Mouse (Mus musculus) CH12.LX (cell line): Measurements from ENCODE around the gene Nrros.

ENCODE experiments used
- CTCF ChIP-seq, 2 experiments: IDR thresholded peaks in 1 of 2; conservative IDR thresholded peaks in 1 of 2; 2 replicates each; pipeline ENCODE4 v1.5.1; 2011 to 2012; ENCODE audit warnings: low read depth in 2 of 2, low read length in 2 of 2, improper control_type of control experiment in 1 of 2, inconsistent platforms in 1 of 2, mild to moderate bottlenecking in 1 of 2, moderate library complexity in 1 of 2
- NRF1 ChIP-seq: IDR thresholded peaks from 2 replicates; pipeline ENCODE4 v1.6.1; 2014; ENCODE audit warnings: low read depth, mild to moderate bottlenecking, inconsistent platforms, low read length, improper control_type of control experiment, moderate library complexity
- POLR2AphosphoS2 ChIP-seq: IDR thresholded peaks from 2 replicates; pipeline ENCODE4 v1.6.1; 2011; ENCODE audit warnings: low read depth, low read length, improper control_type of control experiment

DNA sequence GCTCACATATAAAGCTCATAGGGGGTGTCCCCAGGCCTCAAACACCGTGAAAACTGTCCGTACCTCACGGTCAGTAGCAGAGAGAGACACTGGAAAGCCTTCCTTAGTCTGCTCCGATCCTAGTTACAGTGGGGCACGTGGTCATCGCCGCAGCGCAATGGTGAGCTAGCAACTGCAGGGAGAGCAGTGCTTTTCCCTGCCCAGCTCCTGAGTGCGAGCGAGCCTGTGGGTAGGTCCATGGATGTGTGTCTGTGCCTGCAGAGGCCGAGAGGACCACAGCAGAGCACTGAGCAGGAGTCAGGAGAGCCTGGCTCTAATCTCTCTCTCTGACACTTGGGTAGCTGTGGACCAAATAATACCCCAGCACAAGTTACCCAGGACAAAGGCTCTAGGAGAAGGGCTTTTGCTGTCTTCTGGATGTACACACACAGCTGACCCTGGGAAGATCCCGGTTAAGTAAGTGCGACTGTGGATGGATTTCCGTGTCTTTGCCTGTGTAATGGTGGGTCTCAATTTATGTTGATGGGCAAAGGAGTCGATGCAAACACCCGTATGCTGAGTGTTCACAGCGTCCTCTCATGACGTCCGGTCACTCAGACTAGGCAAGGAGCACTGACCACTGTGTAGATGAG is 882 bp downstream of the Nrros start:
- TF ChIP-seq POLR2AphosphoS2 (no peak), CTCF (conservative IDR thresholded peaks at IDR 0.05 in 1 of 2, IDR thresholded peaks at IDR 0.05 in 1 of 2; ENCODE audit: low read depth in 2 of 2, low read length in 2 of 2) (no peak), NRF1 (no peak)
